Mouse (Mus musculus) hematopoietic multipotent progenitor cell, adult 10-12 weeks (in vitro differentiated cells): ENCODE measurements around the gene Rrp1. TPM values are rescaled to one million over a fixed set of nuclear protein-coding genes. Genes with fewer than 3 reads are reported as not detected.

Experiments
- polyA plus RNA-seq: library from polyadenylated mRNA; stranded (reverse); fragments of >175 nt; gene quantifications from 2 replicates; pipeline ENCODE4 v1.2.3, GENCODE M21; 2012; ENCODE audit warnings: low replicate concordance

Gene Rrp1
- 157 and 183 TPM in 2 replicates for polyA plus RNA-seq

DNA sequence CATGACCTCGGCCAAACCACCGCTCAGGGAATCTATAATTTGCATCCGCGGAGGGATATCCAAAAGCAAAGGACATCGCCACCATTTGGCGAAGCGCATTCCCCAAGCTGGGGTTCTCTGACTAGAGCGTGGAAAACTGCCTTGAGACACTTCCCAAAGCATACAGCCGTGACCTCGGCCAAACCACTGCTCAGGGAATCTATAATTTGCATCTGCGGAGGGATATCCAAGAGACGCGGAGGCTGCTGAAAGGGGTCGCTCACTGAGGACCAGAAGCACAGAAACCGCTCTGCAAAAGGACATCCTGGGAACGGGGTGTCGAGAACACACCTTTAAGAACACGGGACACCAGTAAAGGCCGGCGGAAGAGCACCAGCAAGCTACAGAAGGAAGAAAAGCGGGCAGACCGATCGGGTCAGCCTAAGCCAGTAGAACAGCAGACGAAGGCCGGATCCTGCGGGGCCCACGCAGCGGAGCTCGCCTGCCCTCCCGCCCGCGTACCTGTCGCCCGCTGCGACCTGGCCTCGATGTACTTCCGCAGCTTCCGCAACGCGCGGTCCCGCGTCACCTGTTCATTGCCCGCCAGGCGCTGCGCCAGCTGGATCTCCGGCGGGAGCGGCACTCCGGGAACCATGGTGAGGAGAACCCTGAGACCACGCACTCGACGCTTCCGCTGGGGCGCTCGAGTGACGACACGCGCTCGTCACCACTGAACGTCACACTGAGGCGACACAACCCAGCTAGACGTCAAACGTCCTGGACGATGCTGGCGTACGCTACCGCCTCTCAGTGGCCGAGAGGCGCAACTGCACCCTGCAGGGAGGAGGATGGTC is at the start of gene Rrp1:
Gene Rrp1 (minus strand): TSS at position 725 of the 833 bp plus-strand sequence.

DNA sequence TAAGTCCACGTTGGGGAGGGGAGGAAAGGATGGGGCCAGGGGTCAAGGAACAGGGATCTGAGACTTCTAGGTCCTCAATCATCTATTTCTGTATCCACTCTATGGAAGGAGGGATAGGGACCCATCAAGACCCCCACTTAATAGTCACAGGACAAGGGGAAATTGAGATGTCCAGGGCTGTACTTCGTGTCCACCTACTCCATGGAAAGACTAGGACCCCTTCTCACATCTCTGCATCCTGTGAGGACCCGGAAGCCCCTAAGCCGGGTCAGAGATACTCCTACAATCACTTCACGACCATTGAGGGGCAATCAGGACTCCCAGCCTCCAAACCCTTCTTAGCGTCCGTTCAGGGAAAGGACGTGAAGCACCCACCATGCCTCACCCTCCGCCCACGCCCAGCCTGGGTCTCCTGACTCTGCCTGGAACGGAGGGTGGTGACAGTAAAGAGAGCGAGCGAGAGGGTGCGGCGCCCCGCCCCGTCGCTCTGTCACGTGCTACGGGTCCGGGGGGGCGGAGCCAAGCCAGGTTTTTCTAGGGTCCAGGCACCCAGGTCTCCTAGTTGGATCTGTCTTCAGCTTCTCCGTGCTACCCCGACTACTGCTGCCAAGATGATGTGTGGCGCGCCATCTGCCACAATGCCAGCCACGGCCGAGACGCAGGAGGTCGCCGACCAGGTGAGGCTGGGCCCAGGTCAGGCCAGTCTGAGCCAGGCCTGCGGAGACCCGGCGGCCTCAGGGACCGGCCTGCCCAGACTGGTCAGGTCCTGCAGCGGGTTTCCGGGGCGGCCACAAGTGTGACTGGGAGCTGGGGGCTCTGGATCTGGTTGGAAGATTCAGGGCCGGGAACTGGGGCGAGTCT is 12.6 kb upstream of the Rrp1 start, which contains the start of gene Cstb:
Gene Cstb (plus strand): TSS at position 489 of the 861 bp plus-strand sequence.

DNA sequence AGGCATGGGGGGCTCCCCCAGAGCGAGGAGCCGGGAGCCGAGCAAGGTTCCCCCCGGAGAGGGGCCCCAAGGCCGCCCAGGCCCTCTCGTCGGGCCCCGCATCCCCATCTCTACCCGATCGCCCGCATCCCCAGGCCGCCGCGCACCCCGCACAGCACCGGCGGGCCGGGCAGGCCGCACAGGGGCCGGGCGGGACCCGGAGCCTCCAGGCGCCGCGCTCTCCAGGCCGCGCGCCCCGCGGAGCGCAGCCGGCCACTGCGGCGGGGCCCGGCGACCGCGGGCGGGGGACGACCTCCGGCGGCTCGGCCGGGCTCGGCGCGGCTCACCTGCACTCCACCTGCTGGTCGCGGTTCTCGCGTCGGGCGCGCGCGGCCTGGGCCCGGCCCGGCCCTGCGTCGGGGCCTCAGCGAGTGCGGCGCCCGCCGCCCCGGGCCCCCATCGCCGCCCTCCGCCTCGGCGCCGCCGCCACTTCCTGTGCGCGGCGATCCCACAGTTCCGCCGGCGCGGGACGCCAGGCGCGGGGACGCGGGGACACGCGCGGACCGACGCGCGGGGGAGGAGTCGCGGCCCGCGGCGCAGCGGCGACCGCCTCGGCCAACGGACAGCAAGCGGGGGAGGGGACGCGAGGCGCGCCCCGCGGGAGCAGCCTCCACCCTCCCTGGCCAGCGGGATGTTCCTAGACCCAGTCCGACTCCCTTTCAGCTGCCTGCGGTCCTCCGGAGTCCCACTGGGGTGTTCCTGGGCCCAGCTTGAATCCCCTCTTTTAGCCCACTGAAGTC is 60.8 kb downstream of the Rrp1 start, which contains the start of gene Agpat3:
Gene Agpat3 (minus strand): TSS at position 603 of the 779 bp plus-strand sequence.

Other genes starting within 250 kb of the Rrp1 start
- 62.1 and 68.8 TPM in 2 replicates for gene D10Jhu81e, start 243.3 kb downstream of the Rrp1 start, polyA plus RNA-seq
- 5.6 and 10.0 TPM in 2 replicates for gene Pwp2, start 227.9 kb downstream of the Rrp1 start, polyA plus RNA-seq
- 53.7 and 141 TPM in 2 replicates for gene Trappc10, start 168.4 kb downstream of the Rrp1 start, polyA plus RNA-seq
- 111 and 117 TPM in 2 replicates for gene Agpat3, start 60.6 kb downstream of the Rrp1 start, polyA plus RNA-seq
- 4.8 and 51.0 TPM in 2 replicates for gene Cstb, start 12.6 kb upstream of the Rrp1 start, polyA plus RNA-seq
- gene Pdxk, start 51.9 kb upstream of the Rrp1 start, polyA plus RNA-seq = 16.5 and 16.9 TPM in 2 replicates
- not detected in 2 replicates for gene Olfr1358, start 104.4 kb upstream of the Rrp1 start, polyA plus RNA-seq
- 28.5 and 30.8 TPM in 2 replicates for gene Ilvbl, start 161.3 kb upstream of the Rrp1 start, polyA plus RNA-seq
- 3.2 and 3.6 TPM in 2 replicates for gene Syde1, start 178.9 kb upstream of the Rrp1 start, polyA plus RNA-seq
- not detected in 2 replicates for gene Olfr1357, start 205.0 kb upstream of the Rrp1 start, polyA plus RNA-seq